Mouse (Mus musculus) liver, adult 2 months (tissue): ENCODE measurements around the gene Ccdc30. TPM values are rescaled to one million over a fixed set of nuclear protein-coding genes. Genes with fewer than 3 reads are reported as not detected.

Source experiments
- DNase-seq: peaks from one replicate; pipeline ENCODE4 v3.0.0-alpha.2; 2011; ENCODE audit warnings: low read depth, low spot score; ENCODE audit errors: extremely low read depth
- H3K27ac ChIP-seq: fragments of 200-500 bp; replicated peaks from 2 replicates; pipeline ENCODE4 v1.5.1; 2012; ENCODE audit warnings: low read depth, mild to moderate bottlenecking, control low read depth, inconsistent platforms, low read length; ENCODE audit not compliant: insufficient read depth
- H3K27me3 ChIP-seq: fragments of 200-500 bp; 2 replicates; pipeline ENCODE4 v1.6.1; 2012; ENCODE audit warnings: mild to moderate bottlenecking, moderate library complexity, low read length, inconsistent platforms; ENCODE audit not compliant: control insufficient read depth, insufficient read depth
- H3K36me3 ChIP-seq: fragments of 200-500 bp; 2 replicates; pipeline ENCODE4 v1.6.1; 2012; ENCODE audit warnings: low read length, inconsistent platforms; ENCODE audit not compliant: control insufficient read depth, insufficient read depth
- H3K4me1 ChIP-seq: fragments of 200-500 bp; 2 replicates; pipeline ENCODE4 v1.6.1; 2011; ENCODE audit warnings: low read length; ENCODE audit not compliant: control insufficient read depth, insufficient read depth
- H3K4me3 ChIP-seq: fragments of 200-500 bp; 2 replicates; pipeline ENCODE4 v1.5.1; 2011; ENCODE audit warnings: low read depth, mild to moderate bottlenecking, control low read depth, low read length, moderate library complexity; ENCODE audit not compliant: insufficient read depth
- H3K79me2 ChIP-seq: fragments of 200-500 bp; 2 replicates; pipeline ENCODE4 v1.6.1; 2012; ENCODE audit warnings: inconsistent platforms, mild to moderate bottlenecking, low read length, moderate library complexity; ENCODE audit not compliant: control insufficient read depth, insufficient read depth
- H3K9ac ChIP-seq: fragments of 200-500 bp; 2 replicates; pipeline ENCODE4 v1.6.1; 2012; ENCODE audit warnings: low read depth, mild to moderate bottlenecking, control low read depth, inconsistent platforms, low read length
- CTCF ChIP-seq: fragments of 200-500 bp; IDR thresholded peaks from 2 replicates; pipeline ENCODE4 v1.5.1; 2011; ENCODE audit warnings: low read depth, low read length, control low read depth
- POLR2A ChIP-seq: fragments of 200-500 bp; IDR thresholded peaks from 2 replicates; pipeline ENCODE4 v1.6.1; 2011; ENCODE audit warnings: low read length, control low read depth; ENCODE audit not compliant: insufficient read depth; ENCODE audit errors: extremely low read depth
- WGBS: fragments of 180-500 bp; shearing (Covaris S2); methylation state at CpG from one replicate; pipeline ENCODE4 v1.1.7; 2018; 5-methylcytosine and 5-hydroxymethylcytosine counted together
- polyA plus RNA-seq: library from polyadenylated mRNA; depleted of rRNA; stranded (reverse); fragments of >200 nt; gene quantifications from 2 replicates; pipeline ENCODE4 v1.2.3, GENCODE M21; 2012
- total RNA-seq: library from RNA; depleted of rRNA; stranded (reverse); fragments of >200 nt; gene quantifications from 2 replicates; pipeline ENCODE4 v1.2.3, GENCODE M21; 2014

Ccdc30 gene
- total and polyA plus RNA-seq, 2 experiments: 3.0 to 5.9 TPM

DNA sequence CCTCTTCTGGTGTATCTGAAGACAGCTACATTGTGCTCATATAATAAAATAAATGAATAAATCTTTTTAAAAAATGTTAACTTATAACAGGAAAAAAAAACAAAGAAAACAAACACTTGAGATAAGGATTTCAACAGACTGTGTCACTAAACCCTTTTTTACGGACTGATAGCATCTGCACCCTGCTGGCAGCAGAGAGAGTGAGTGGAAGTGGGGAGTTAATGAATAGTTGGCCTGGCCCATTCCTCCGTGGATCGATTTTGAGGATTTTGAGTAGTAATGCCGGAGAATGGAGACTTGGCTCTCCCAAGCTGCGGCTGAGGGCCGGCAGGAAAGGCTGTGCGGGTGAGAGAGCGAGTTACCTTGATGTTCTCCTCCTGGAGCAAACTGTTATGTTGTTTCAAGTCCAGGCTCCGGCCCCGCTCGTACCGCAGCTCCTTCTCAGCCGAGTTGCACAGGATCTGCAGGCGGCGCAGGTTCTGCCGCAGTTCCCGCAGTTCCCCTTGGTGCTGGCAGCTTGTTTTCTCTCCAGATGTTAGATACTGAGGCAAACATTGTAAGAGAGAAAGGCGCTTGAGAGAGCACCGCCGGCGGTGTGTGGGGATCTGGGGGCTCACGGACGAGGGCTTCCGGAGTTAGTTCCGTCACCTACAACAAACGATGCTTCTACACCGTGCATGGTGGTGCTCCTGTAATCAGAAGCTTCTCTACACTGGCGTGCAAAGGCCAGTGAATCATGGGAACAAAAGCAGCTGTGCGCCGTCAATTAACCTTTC, 55.9 kb downstream of the Ccdc30 start:
- H3K4me3 ChIP-seq: peak overlapping the region; percentile 70
- no peaks in the 10 kb centered on the region for H3K4me1 ChIP-seq
- H3K27ac ChIP-seq: peak overlapping the region; percentile 35
- no peaks in the 10 kb centered on the region for H3K27me3 ChIP-seq
- H3K79me2 ChIP-seq: no peaks in the 10 kb centered on the region
- peak; percentile 63 for DNase-seq
- peak overlapping the region; percentile 62 for H3K9ac ChIP-seq
- WGBS: 3% methylated on average over 30 of the region's 30 CpGs
- TF ChIP-seq POLR2A (no peak), CTCF (peak; percentile 1; the same call in 1 of the 2 replicates)
- H3K36me3 ChIP-seq: no peaks in the 10 kb centered on the region

GRCm38 (mm10) chr4:119345508-119345907, 69.8 kb downstream of the Ccdc30 start:
- no peak for DNase-seq
- no peaks in the 10 kb centered on the region for H3K36me3 ChIP-seq
- H3K4me3 ChIP-seq: no peak overlapping the region
- WGBS: 94% methylated on average over 6 of the region's 6 CpGs
- no peak overlapping the region for H3K9ac ChIP-seq
- H3K4me1 ChIP-seq: no peaks in the 10 kb centered on the region
- no peak overlapping the region for H3K27ac ChIP-seq
- H3K27me3 ChIP-seq: no peaks in the 10 kb centered on the region
- H3K79me2 ChIP-seq: no peaks in the 10 kb centered on the region
- no peak for TF ChIP-seq CTCF
- TF ChIP-seq POLR2A: no peak

- no peak overlapping the region for H3K4me3 ChIP-seq
- DNase-seq: peak; percentile 20
- H3K9ac ChIP-seq: no peak overlapping the region
- H3K79me2 ChIP-seq: no peaks in the 10 kb centered on the region
- H3K36me3 ChIP-seq: no peaks in the 10 kb centered on the region
- 6% methylated on average over 10 of the region's 10 CpGs for WGBS
- TF ChIP-seq POLR2A: no peak
- TF ChIP-seq CTCF: peak; percentile 37
- no peak overlapping the region for H3K27ac ChIP-seq
- H3K4me1 ChIP-seq: peaks cover 2% of the 10 kb centered on the region
- H3K27me3 ChIP-seq: no peaks in the 10 kb centered on the region
These were observed 76.4 kb downstream of the Ccdc30 start for GRCm38 (mm10) chr4:119338861-119339361.

- no peaks in the 10 kb centered on the region for H3K79me2 ChIP-seq
- H3K36me3 ChIP-seq: no peaks in the 10 kb centered on the region
- no peak for TF ChIP-seq POLR2A
- TF ChIP-seq CTCF: no peak
- no peaks in the 10 kb centered on the region for H3K27me3 ChIP-seq
- no peak overlapping the region for H3K4me3 ChIP-seq
- H3K27ac ChIP-seq: no peak overlapping the region
- WGBS: 59% methylated on average over 4 of the region's 4 CpGs
- H3K9ac ChIP-seq: no peak overlapping the region
- H3K4me1 ChIP-seq: peaks cover 2% of the 10 kb centered on the region
- peak; percentile 14 for DNase-seq
These were observed 76.9 kb downstream of the Ccdc30 start for GRCm38 (mm10) chr4:119338422-119338821.

DNA sequence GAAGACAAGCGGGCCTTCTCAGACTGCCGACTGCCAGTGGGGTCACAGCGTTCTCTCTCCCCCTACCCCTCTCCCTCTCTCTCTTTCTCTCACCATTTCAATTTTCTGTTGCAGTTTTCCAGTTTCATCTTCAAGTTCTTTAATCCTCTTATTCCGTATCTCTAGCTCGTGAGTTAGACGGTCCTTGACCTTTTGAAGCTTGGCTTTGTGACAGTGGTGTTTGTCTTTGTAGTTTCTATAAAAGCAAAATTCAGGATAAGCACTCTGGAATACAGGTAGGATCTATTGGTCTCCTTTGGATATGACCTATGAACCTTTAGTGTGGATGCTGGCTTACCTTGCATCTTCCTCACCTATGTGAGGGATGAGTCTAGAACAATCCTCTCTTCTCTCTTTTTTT, 81.8 kb downstream of the Ccdc30 start:
- TF ChIP-seq POLR2A: no peak
- TF ChIP-seq CTCF: no peak
- no peak overlapping the region for H3K9ac ChIP-seq
- no peaks in the 10 kb centered on the region for H3K4me1 ChIP-seq
- H3K79me2 ChIP-seq: no peaks in the 10 kb centered on the region
- H3K36me3 ChIP-seq: no peaks in the 10 kb centered on the region
- 83% methylated on average over 6 of the region's 6 CpGs for WGBS
- H3K27me3 ChIP-seq: no peaks in the 10 kb centered on the region
- H3K27ac ChIP-seq: no peak overlapping the region
- H3K4me3 ChIP-seq: no peak overlapping the region
- DNase-seq: no peak

- H3K36me3 ChIP-seq: peaks cover 2% of the 10 kb centered on the region; the same call in 1 of the 2 replicates
- 38% methylated on average over 10 of the region's 10 CpGs for WGBS
- DNase-seq: no peak
- no peak for TF ChIP-seq POLR2A
- TF ChIP-seq CTCF: no peak
- peaks cover 5% of the 10 kb centered on the region for H3K4me1 ChIP-seq
- no peak overlapping the region for H3K27ac ChIP-seq
- no peak overlapping the region for H3K9ac ChIP-seq
- H3K27me3 ChIP-seq: no peaks in the 10 kb centered on the region
- H3K4me3 ChIP-seq: no peak overlapping the region
- H3K79me2 ChIP-seq: no peaks in the 10 kb centered on the region; the same call in 1 of the 2 replicates
These were observed 94.3 kb downstream of the Ccdc30 start for GRCm38 (mm10) chr4:119320896-119321550.
